Mouse (Mus musculus): ENCODE measurements around the gene Ubald1. TPM values are rescaled to one million over a fixed set of nuclear protein-coding genes. Genes with fewer than 3 reads are reported as not detected.

Gene Ubald1
- total RNA-seq, 1 experiment: 26.7 TPM

- Histone ChIP-seq H3K9me3 (ENCODE audit: control insufficient read depth, insufficient read depth, low read depth, low read length) (no peaks in the 10 kb centered on the region), H3K4me1 (ENCODE audit: control insufficient read depth in 2 of 2, insufficient read depth in 2 of 2, low read length in 2 of 2, poor library complexity in 1 of 2) (peaks cover 5 to 7% of the 10 kb centered on the region in 2 experiments), H3K27ac (ENCODE audit: insufficient read depth, low read depth, low read length, poor library complexity, severe bottlenecking) (no peak overlapping the region), H3K4me3 (ENCODE audit: insufficient read depth in 1 of 2, low read depth in 1 of 2, low read length in 2 of 2, poor library complexity in 1 of 2, severe bottlenecking in 1 of 2) (no peak overlapping the region), H3K36me3 (ENCODE audit: control insufficient read depth, insufficient read depth, low read length, poor library complexity, severe bottlenecking) (peaks cover 3% of the 10 kb centered on the region; the same call in 1 of the 2 replicates), H3K9ac (ENCODE audit: insufficient read depth, low read depth, low read length, poor library complexity, severe bottlenecking) (no peak overlapping the region)
- in situ Hi-C loops (cut with MboI; ENCODE audit: low sequenced_read_pairs in 2 of 2, unreplicated experiment in 2 of 2): no loop called here
- no peak for TF ChIP-seq ZNF384 (IDR thresholded peaks at IDR 0.05; ENCODE audit: low read depth, low read length)
- no peak for TF ChIP-seq CHD2 (IDR thresholded peaks at IDR 0.05; ENCODE audit: low read depth, low read length)
- TF ChIP-seq ZC3H11A (IDR thresholded peaks at IDR 0.05; ENCODE audit: borderline replicate concordance, low read depth, low read length): no peak
- no peak for TF ChIP-seq MAFK (IDR thresholded peaks at IDR 0.05; ENCODE audit: insufficient read depth, low read depth, low read length)
- no peak for DNase-seq (ENCODE audit: low read depth, low spot score)
Observed at GRCm38 (mm10) chr16:4905591-4905990, 25.5 kb upstream of the Ubald1 start.

- Histone ChIP-seq H3K27ac (ENCODE audit: insufficient read depth, low read depth, low read length, poor library complexity, severe bottlenecking) (no peak overlapping the region), H3K4me1 (ENCODE audit: control insufficient read depth in 2 of 2, insufficient read depth in 2 of 2, low read length in 2 of 2, poor library complexity in 1 of 2) (peaks cover 5 to 7% of the 10 kb centered on the region in 2 experiments), H3K9ac (ENCODE audit: insufficient read depth, low read depth, low read length, poor library complexity, severe bottlenecking) (no peak overlapping the region), H3K36me3 (ENCODE audit: control insufficient read depth, insufficient read depth, low read length, poor library complexity, severe bottlenecking) (peaks cover 2% of the 10 kb centered on the region; the same call in 1 of the 2 replicates), H3K9me3 (ENCODE audit: control insufficient read depth, insufficient read depth, low read depth, low read length) (no peaks in the 10 kb centered on the region), H3K4me3 (ENCODE audit: insufficient read depth in 1 of 2, low read depth in 1 of 2, low read length in 2 of 2, poor library complexity in 1 of 2, severe bottlenecking in 1 of 2) (no peak overlapping the region)
- no peak for DNase-seq (ENCODE audit: low read depth, low spot score)
- in situ Hi-C loops (cut with MboI; ENCODE audit: low sequenced_read_pairs in 2 of 2, unreplicated experiment in 2 of 2): no loop called here
- TF ChIP-seq ZNF384 (IDR thresholded peaks at IDR 0.05; ENCODE audit: low read depth, low read length): no peak
- TF ChIP-seq HCFC1 (IDR thresholded peaks at IDR 0.05; ENCODE audit: borderline replicate concordance, insufficient read depth, low read length): no peak
Observed at GRCm38 (mm10) chr16:4904878-4905277, 24.8 kb upstream of the Ubald1 start.

GRCm38 (mm10) chr16:4903491-4904102 is 23.5 kb upstream of the Ubald1 start:
- in situ Hi-C loops (cut with MboI; ENCODE audit: low sequenced_read_pairs in 2 of 2, unreplicated experiment in 2 of 2): no loop called here
- Histone ChIP-seq H3K4me1 (ENCODE audit: control insufficient read depth in 2 of 2, insufficient read depth in 2 of 2, low read length in 2 of 2, poor library complexity in 1 of 2) (peaks cover 7 to 9% of the 10 kb centered on the region in 2 experiments), H3K4me3 (ENCODE audit: insufficient read depth in 1 of 2, low read depth in 1 of 2, low read length in 2 of 2, poor library complexity in 1 of 2, severe bottlenecking in 1 of 2) (no peak overlapping the region), H3K9ac (ENCODE audit: insufficient read depth, low read depth, low read length, poor library complexity, severe bottlenecking) (no peak overlapping the region), H3K27ac (ENCODE audit: insufficient read depth, low read depth, low read length, poor library complexity, severe bottlenecking) (no peak overlapping the region), H3K36me3 (ENCODE audit: control insufficient read depth, insufficient read depth, low read length, poor library complexity, severe bottlenecking) (no peaks in the 10 kb centered on the region; the same call in 1 of the 2 replicates), H3K9me3 (ENCODE audit: control insufficient read depth, insufficient read depth, low read depth, low read length) (no peaks in the 10 kb centered on the region)
- TF ChIP-seq MAFK (IDR thresholded peaks at IDR 0.05; ENCODE audit: insufficient read depth, low read depth, low read length): no peak
- TF ChIP-seq HCFC1 (IDR thresholded peaks at IDR 0.05; ENCODE audit: borderline replicate concordance, insufficient read depth, low read length): no peak
- no peak for TF ChIP-seq ZNF384 (IDR thresholded peaks at IDR 0.05; ENCODE audit: low read depth, low read length)
- no peak for TF ChIP-seq CHD2 (IDR thresholded peaks at IDR 0.05; ENCODE audit: low read depth, low read length)
- no peak for DNase-seq (ENCODE audit: low read depth, low spot score)

- in situ Hi-C loops (cut with MboI; ENCODE audit: low sequenced_read_pairs in 2 of 2, unreplicated experiment in 2 of 2): no loop called here
- H3K4me3 ChIP-seq (ENCODE audit: insufficient read depth in 1 of 2, low read depth in 1 of 2, low read length in 2 of 2, poor library complexity in 1 of 2, severe bottlenecking in 1 of 2): no peak overlapping the region
- DNase-seq (ENCODE audit: low read depth, low spot score): no peak
- peaks cover 0 to 7% of the 10 kb centered on the region in 2 experiments for H3K4me1 ChIP-seq (ENCODE audit: control insufficient read depth in 2 of 2, insufficient read depth in 2 of 2, low read length in 2 of 2, poor library complexity in 1 of 2)
- H3K36me3 ChIP-seq (ENCODE audit: control insufficient read depth, insufficient read depth, low read length, poor library complexity, severe bottlenecking): no peaks in the 10 kb centered on the region; the same call in 1 of the 2 replicates
- H3K27ac ChIP-seq (ENCODE audit: insufficient read depth, low read depth, low read length, poor library complexity, severe bottlenecking): no peak overlapping the region
- H3K9ac ChIP-seq (ENCODE audit: insufficient read depth, low read depth, low read length, poor library complexity, severe bottlenecking): no peak overlapping the region
- TF ChIP-seq CHD2 (IDR thresholded peaks at IDR 0.05; ENCODE audit: low read depth, low read length) (no peak), MAFK (IDR thresholded peaks at IDR 0.05; ENCODE audit: insufficient read depth, low read depth, low read length) (no peak), HCFC1 (IDR thresholded peaks at IDR 0.05; ENCODE audit: borderline replicate concordance, insufficient read depth, low read length) (no peak), ZC3H11A (IDR thresholded peaks at IDR 0.05; ENCODE audit: borderline replicate concordance, low read depth, low read length) (no peak), ZNF384 (IDR thresholded peaks at IDR 0.05; ENCODE audit: low read depth, low read length) (no peak)
- no peaks in the 10 kb centered on the region for H3K9me3 ChIP-seq (ENCODE audit: control insufficient read depth, insufficient read depth, low read depth, low read length)
Observed at GRCm38 (mm10) chr16:4902390-4902789, 22.3 kb upstream of the Ubald1 start.

- Histone ChIP-seq H3K4me3 (ENCODE audit: insufficient read depth in 1 of 2, low read depth in 1 of 2, low read length in 2 of 2, poor library complexity in 1 of 2, severe bottlenecking in 1 of 2) (no peak overlapping the region), H3K36me3 (ENCODE audit: control insufficient read depth, insufficient read depth, low read length, poor library complexity, severe bottlenecking) (no peaks in the 10 kb centered on the region), H3K9ac (ENCODE audit: insufficient read depth, low read depth, low read length, poor library complexity, severe bottlenecking) (no peak overlapping the region), H3K9me3 (ENCODE audit: control insufficient read depth, insufficient read depth, low read depth, low read length) (no peaks in the 10 kb centered on the region), H3K27ac (ENCODE audit: insufficient read depth, low read depth, low read length, poor library complexity, severe bottlenecking) (no peak overlapping the region; the same call in 1 of the 2 replicates), H3K4me1 (ENCODE audit: control insufficient read depth in 2 of 2, insufficient read depth in 2 of 2, low read length in 2 of 2, poor library complexity in 1 of 2) (peaks cover 0 to 12% of the 10 kb centered on the region in 2 experiments)
- no peak for DNase-seq (ENCODE audit: low read depth, low spot score)
- TF ChIP-seq ZNF384 (IDR thresholded peaks at IDR 0.05; ENCODE audit: low read depth, low read length) (no peak), HCFC1 (IDR thresholded peaks at IDR 0.05; ENCODE audit: borderline replicate concordance, insufficient read depth, low read length) (no peak), ZC3H11A (IDR thresholded peaks at IDR 0.05; ENCODE audit: borderline replicate concordance, low read depth, low read length) (no peak), CHD2 (IDR thresholded peaks at IDR 0.05; ENCODE audit: low read depth, low read length) (no peak), MAFK (IDR thresholded peaks at IDR 0.05; ENCODE audit: insufficient read depth, low read depth, low read length) (no peak)
- in situ Hi-C loops (cut with MboI; ENCODE audit: low sequenced_read_pairs in 2 of 2, unreplicated experiment in 2 of 2): no loop called here
Observed at GRCm38 (mm10) chr16:4901167-4901566, 21.1 kb upstream of the Ubald1 start.
